Mouse (Mus musculus) megakaryocyte progenitor cell, adult 5-6 weeks (primary cell): Measurements from ENCODE around the gene Slitrk1. TPM values are rescaled to one million over a fixed set of nuclear protein-coding genes. Genes with fewer than 3 reads are reported as not detected.

Experiments
- ATAC-seq: replicated peaks from 2 replicates; pipeline ENCODE4 v1.8.0; 2016; ENCODE audit warnings: mild to moderate bottlenecking, moderate TSS enrichment, inconsistent platforms; ENCODE audit not compliant: poor library complexity
- total RNA-seq, 2 experiments: library from RNA; stranded (forward) in 1 of 2; stranded (reverse) in 1 of 2; fragments of 157-497, 149-512 nt in 1 of 2; fragments of 200-1000 nt in 1 of 2; gene quantifications; 2 replicates each; pipeline versions ENCODE4 v1.2.3 to v1.2.4; 2015 to 2017

Gene Slitrk1
- total RNA-seq (2015) (not detected in 2 replicates), total RNA-seq (2017) (not detected in 2 replicates)

DNA sequence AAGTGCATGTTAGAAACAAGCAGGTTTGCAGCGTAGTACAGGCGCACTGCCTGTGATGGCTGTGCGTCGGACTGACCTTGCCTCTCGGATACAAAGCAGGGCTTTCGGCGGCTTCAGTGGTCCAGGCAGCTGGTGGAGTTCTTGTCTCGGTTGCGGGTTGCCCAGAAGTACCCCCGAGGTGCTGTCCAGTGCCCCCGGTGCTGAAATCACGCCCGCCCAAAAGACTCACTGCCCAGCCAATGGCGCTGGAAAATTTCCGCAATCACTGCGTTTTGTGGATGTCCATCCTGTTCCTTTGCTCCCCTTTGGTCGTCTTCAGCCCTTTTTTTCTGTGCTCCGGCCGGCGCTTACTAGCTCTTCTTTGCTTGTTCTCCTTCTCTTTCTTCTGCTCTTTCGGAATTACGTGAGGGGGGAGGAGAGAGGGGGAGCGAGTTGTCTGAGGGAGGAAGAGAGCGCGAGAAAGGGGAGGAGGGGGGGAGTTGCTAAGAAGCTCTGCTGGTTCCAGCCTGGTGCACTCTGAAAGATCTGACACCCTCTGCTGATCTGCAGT lies at the start of gene Slitrk1:
Slitrk1 (minus strand) TSS at position 445 of the 550 bp plus-strand sequence.
- peak; percentile 26; the same call in 1 of the 2 replicates for ATAC-seq

- no peak for ATAC-seq
Observed at GRCm38 (mm10) chr14:108935777-108936176, 21.8 kb upstream of the Slitrk1 start.

DNA sequence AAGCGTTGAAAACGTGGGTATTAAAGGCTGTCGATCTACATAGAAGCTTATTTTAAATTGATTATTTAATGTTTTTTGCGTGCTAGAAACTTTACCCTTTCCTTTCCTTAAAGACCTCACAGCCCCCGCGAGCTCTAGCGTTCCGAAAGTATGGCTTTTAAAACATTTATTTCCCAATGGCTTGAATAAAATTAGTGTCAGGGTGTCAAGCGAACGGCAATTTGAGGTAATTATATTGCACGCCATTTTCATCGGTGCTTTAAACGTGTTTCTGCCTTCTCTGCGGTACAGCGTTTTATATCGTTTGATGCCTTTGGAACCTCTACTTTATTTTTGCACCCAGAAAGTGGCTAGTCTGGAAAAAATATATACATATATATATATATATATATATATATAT lies 378 bp upstream of the Slitrk1 start:
- no peak for ATAC-seq

GRCm38 (mm10) chr14:108912876-108913490 lies 975 bp downstream of the Slitrk1 start:
- no peak for ATAC-seq

DNA sequence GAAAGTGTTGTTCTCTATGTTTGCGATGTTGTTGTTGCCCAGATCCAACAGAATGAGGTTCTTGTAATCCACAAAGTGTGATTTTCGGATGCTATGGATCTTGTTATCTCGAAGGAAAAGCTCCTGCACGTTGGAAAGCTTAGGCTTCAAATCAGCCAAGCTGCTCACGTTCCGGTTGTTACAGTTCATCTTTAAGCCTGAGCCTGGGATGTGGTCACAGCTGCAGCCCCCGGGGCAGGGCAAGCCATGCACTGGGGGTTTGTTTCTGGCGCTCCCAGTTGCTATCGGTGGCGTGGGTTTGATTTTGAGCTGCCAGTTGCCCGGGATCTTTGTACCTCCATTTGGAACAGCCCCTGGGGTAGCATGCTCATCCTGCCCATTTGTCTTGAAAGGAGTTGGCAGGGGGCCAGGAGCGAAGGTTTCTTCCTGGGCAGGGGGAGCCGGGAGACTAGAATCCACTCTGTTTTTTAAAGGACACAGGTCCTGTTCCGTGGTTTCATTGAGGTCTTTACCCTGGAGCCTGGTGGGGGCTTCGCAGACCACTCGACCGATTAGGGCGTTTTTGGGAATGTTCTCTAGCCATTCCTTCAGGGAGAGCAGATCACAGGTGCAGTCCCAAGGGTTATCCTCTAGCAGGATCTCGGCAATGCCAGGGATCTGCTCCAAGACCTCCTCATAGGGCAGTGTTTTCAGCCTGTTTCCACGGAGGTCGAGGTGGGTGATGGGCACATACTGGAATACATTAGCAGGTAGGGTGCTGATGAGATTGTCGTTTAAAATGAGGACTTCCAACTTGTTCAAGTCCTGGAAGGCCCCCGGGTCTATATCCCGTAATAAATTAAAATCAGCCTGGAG lies 1.7 kb downstream of the Slitrk1 start:
- ATAC-seq = no peak

DNA sequence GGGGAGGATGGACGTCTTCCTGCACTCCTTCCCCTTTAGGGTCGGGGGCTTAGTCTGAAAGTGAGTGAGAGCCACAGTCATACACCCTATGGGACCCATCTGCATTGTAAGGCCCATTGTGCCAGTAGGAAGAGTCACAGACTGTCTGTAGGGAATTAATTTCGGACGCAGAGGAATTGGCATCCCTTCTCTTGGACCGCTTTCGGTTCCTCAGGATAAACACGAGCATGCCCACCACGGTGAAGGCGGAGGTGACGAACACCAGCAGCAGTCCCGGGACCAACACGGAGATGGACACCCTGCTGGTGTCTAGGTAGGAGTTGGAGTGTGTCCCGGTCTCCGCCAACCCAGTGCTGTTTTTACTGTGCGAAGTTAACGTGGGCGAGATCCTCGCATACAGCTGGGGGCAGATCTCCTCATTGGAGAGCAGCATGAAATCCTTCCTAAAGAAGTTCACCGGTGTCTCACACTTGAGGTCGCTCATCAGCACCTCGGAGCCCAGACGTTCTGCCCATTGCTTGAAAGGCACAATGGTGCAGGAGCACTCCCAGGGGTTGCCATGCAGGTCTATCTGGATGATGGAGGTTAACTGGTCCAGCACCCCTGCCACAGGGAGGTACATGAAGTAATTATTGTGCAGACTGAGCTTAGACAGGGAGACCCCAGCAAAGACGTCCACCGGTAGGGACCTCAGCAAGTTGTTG lies 2.7 kb downstream of the Slitrk1 start:
- no peak for ATAC-seq

DNA sequence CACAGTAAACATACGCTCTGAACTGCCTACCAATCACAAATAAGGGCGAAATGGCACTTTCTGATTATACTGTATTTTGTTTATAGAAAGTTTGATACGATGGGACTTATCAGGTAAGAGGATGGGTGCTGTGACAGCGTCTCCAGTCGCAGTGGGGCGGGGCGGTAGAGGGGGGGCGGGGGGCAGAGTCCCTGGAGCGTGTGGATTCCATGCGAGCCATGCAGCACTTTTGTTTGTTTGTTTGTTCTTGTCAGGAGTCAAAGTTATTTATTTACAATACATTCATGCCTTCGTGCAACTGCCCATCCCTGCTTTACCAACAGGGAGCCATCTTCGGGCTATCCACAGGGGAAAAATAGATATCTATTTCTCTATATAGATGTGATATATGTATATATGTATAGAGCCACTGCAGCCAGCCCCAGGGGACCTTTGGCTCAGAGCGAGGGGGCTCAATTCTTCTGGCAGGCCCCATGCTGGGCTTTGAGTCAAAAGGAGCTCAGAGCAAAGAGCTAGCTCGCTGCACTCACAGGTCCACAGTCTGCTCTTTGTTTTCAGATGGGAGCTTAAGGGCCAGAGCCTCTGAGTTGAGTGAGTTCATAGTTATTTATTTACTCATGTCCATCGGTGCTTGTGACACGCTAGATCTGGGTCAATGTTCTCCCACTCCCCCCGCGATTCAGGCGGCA lies 3.4 kb downstream of the Slitrk1 start:
- no peak for ATAC-seq

- no peak for ATAC-seq
Observed at GRCm38 (mm10) chr14:108909336-108909953, 4.5 kb downstream of the Slitrk1 start.

- ATAC-seq = no peak
Observed at GRCm38 (mm10) chr14:108898601-108899000, 15.4 kb downstream of the Slitrk1 start.

DNA sequence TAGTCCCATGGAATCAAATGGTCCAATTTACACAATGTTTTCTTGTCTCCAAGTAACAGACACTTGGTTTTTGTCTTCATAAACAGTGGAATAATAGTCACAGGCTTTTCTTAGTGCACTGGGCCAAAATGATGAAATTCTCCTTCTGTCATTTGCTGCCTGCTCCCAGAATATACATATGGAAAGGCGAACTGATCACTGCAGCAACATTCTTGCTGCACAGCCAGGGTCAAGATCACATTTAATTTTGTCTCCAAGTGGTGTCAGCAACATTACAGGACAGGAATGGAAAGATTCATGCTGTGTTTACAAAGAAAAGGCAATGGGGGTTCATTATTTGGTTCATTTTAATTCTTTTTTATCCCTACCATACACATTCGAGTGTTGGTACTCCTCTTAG lies 18.5 kb downstream of the Slitrk1 start:
- no peak for ATAC-seq

- ATAC-seq = no peak
Observed at GRCm38 (mm10) chr14:108867816-108868215, 46.1 kb downstream of the Slitrk1 start.

- no peak for ATAC-seq
Observed at GRCm38 (mm10) chr14:108864631-108865030, 49.3 kb downstream of the Slitrk1 start.

GRCm38 (mm10) chr14:108859310-108859709 lies 54.6 kb downstream of the Slitrk1 start:
- ATAC-seq = no peak
